Mouse (Mus musculus) kidney, postnatal 0 days (tissue): ENCODE data around the gene Bves. TPM values are rescaled to one million over a fixed set of nuclear protein-coding genes. Genes with fewer than 3 reads are reported as not detected.

ENCODE experiments used
- ATAC-seq: fragments of 200-750 bp; cut with Nextera tagmentation; replicated peaks from 2 replicates; pipeline ENCODE4 v1.8.0; 2017; ENCODE audit warnings: low read depth, moderate number of reproducible peaks, moderate TSS enrichment, moderate library complexity; ENCODE audit not compliant: low FRiP score
- DNase-seq: peaks from one replicate; pipeline ENCODE4 v3.0.0-alpha.2; 2016; ENCODE audit warnings: low spot score
- H3K27ac ChIP-seq: fragments of 300-500 bp; sonication (generic); 2 replicates; pipeline ENCODE4 v1.5.1; 2014; ENCODE audit warnings: mild to moderate bottlenecking
- H3K27me3 ChIP-seq: fragments of 300-500 bp; sonication (generic); 2 replicates; pipeline ENCODE4 v1.6.1; 2014; ENCODE audit warnings: low read length, mixed read lengths; ENCODE audit not compliant: insufficient read depth
- H3K36me3 ChIP-seq: fragments of 300-500 bp; sonication (generic); 2 replicates; pipeline ENCODE4 v1.6.1; 2014; ENCODE audit warnings: low read length, mixed read lengths; ENCODE audit not compliant: insufficient read depth
- H3K4me1 ChIP-seq: fragments of 300-500 bp; sonication (generic); replicated peaks from 2 replicates; pipeline ENCODE4 v1.6.1; 2014; ENCODE audit warnings: antibody characterized with exemption, low read length, mixed read lengths; ENCODE audit not compliant: insufficient read depth
- H3K4me2 ChIP-seq: fragments of 300-500 bp; sonication (generic); 2 replicates; pipeline ENCODE4 v1.6.1; 2014; ENCODE audit warnings: mild to moderate bottlenecking, low read length, moderate library complexity, mixed read lengths
- H3K4me3 ChIP-seq: fragments of 300-500 bp; sonication (generic); replicated peaks from 2 replicates; pipeline ENCODE4 v1.5.1; 2014; ENCODE audit warnings: low read depth, low read length
- H3K9ac ChIP-seq: fragments of 300-500 bp; sonication (generic); 2 replicates; pipeline ENCODE4 v1.6.1; 2014; ENCODE audit warnings: low read depth, low read length
- H3K9me3 ChIP-seq: fragments of 300-500 bp; sonication (generic); replicated peaks from 2 replicates; pipeline ENCODE4 v1.6.1; 2016; ENCODE audit warnings: low read length, inconsistent platforms, mixed read lengths
- CTCF ChIP-seq: IDR thresholded peaks from 2 replicates; pipeline ENCODE4 v1.5.1; 2016; ENCODE audit warnings: antibody characterized with exemption, low read depth, mild to moderate bottlenecking, moderate library complexity
- WGBS: fragments of 180-500 bp; shearing (Covaris S2); extraction: QIAGEN DNeasy Blood & Tissue Kit; methylation state at CpG from one replicate; pipeline ENCODE4 v1.1.7; 2014; 5-methylcytosine and 5-hydroxymethylcytosine counted together
- polyA plus RNA-seq: library from polyadenylated mRNA; unstranded; fragments of >200 nt; fragmentation: Nextera tagmentation; extraction: Ambion mirVana; gene quantifications from 2 replicates; pipeline ENCODE4 v1.2.1, GENCODE M21; 2015

Bves gene
- polyA plus RNA-seq, 1 experiment from 2014 or later, result 0.93 TPM

GRCm38 (mm10) chr10:45318922-45319321 lies 16.6 kb upstream of the Bves start:
- 81% methylated on average over 5 of the region's 5 CpGs for WGBS
- no peaks in the 10 kb centered on the region for H3K27me3 ChIP-seq
- DNase-seq (no peak), ATAC-seq (no peak)
- TF ChIP-seq CTCF, result no peak
- no peak overlapping the region for H3K4me3 ChIP-seq
- no peak overlapping the region for H3K9ac ChIP-seq
- no peak overlapping the region for H3K27ac ChIP-seq
- H3K4me2 ChIP-seq, result no peak overlapping the region
- no peaks in the 10 kb centered on the region for H3K9me3 ChIP-seq
- H3K4me1 ChIP-seq, result no peaks in the 10 kb centered on the region
- H3K36me3 ChIP-seq, result no peaks in the 10 kb centered on the region

DNA sequence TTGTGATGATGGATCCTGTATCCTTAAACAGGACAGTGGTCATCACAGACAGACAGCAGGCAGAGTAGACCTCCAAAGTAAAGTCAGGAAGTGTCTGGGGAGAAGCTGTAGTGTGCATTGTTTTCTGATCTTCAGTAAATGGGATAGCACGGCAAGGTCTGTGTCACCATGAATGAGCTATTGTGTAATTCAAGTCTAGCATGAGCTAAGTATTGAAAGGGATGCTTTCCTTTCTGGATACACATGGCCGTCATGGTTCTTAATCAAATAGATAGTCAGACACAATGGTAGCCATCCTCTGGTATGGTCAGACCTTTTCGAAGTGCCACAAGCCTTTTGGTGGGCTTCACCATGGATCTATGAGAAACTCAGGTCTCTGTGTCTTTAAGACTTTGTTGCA lies 15.3 kb upstream of the Bves start:
- Histone ChIP-seq H3K9ac (no peak overlapping the region), H3K4me2 (no peak overlapping the region), H3K9me3 (no peaks in the 10 kb centered on the region), H3K36me3 (no peaks in the 10 kb centered on the region), H3K4me3 (no peak overlapping the region), H3K27me3 (no peaks in the 10 kb centered on the region), H3K4me1 (no peaks in the 10 kb centered on the region), H3K27ac (no peak overlapping the region)
- TF ChIP-seq CTCF, result no peak
- DNase-seq (no peak), ATAC-seq (no peak)
- WGBS, result 87% methylated on average over 3 of the region's 3 CpGs

DNA sequence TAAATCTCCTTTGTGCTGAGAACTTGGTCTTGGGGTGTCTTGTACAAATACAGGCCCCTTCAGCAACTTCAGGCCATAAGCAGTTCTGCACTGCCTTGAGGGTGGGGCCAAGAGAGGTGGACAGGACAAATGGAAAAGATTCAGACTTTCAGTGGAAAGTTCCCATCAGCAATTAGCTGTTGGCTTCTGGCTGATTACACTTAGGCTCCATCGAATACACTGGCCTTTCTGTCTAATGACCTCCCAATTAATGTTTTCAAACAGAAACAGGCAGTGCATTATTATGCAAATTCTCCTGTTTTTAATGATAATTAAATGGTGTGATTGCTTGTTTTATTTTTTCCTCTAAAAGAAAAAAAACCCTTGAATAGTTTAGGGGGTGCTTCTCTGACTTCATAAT lies 11.4 kb upstream of the Bves start:
- no peak overlapping the region for H3K9ac ChIP-seq
- WGBS, result 40% methylated on average over 1 of the region's 1 CpGs
- DNase-seq (no peak), ATAC-seq (no peak)
- no peaks in the 10 kb centered on the region for H3K27me3 ChIP-seq
- no peaks in the 10 kb centered on the region for H3K4me1 ChIP-seq
- H3K27ac ChIP-seq, result no peak overlapping the region
- no peaks in the 10 kb centered on the region for H3K9me3 ChIP-seq
- H3K36me3 ChIP-seq, result no peaks in the 10 kb centered on the region
- no peak for TF ChIP-seq CTCF
- no peak overlapping the region for H3K4me2 ChIP-seq
- H3K4me3 ChIP-seq, result no peak overlapping the region

DNA sequence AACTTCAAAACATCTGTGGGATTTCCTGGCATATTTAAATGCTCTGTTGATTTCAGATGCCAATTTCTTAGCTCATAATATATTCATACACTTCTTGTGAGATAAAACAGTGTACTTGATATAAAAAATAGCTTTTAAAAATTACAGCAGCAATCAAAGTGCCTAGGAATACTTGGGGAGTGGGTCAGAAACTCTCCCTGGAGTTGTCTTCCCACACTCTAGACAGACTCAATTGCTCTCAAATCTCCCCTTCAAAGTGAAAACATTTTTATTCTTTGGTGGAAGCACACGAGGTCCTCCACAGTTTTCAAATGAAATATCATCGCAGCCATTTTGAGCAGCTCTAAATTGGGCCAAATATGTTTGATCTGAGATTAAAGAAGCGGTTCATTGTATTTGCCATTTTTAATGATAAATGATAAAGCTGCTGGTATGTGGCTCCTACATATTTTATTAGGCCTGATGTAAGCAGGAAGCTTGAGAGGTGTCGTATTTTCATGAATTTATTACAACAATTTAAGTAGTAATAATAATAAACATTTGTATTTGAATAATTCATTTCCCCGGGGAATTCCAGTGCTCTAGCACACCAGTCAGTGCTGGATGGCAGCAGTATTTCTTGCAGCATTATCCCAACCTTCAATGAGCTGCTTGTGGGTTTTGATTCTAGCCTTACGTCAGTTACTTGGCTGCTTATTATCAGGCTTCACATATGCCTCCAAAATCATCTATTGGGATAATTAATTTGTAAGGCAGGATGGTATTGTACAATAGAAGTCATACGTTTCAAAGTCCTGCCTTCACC lies 7.2 kb upstream of the Bves start:
- H3K4me3 ChIP-seq, result no peak overlapping the region
- ATAC-seq, result no peak
- no peak overlapping the region for H3K9ac ChIP-seq
- no peak overlapping the region for H3K27ac ChIP-seq
- WGBS, result 69% methylated on average over 7 of the region's 7 CpGs
- H3K9me3 ChIP-seq, result no peaks in the 10 kb centered on the region
- no peaks in the 10 kb centered on the region for H3K36me3 ChIP-seq
- no peak for DNase-seq
- no peaks in the 10 kb centered on the region for H3K4me1 ChIP-seq
- no peak overlapping the region for H3K4me2 ChIP-seq
- TF ChIP-seq CTCF, result no peak
- no peaks in the 10 kb centered on the region for H3K27me3 ChIP-seq

- no peak for DNase-seq
- H3K4me1 ChIP-seq, result no peaks in the 10 kb centered on the region
- H3K27ac ChIP-seq, result no peak overlapping the region
- no peaks in the 10 kb centered on the region for H3K9me3 ChIP-seq
- H3K9ac ChIP-seq, result no peak overlapping the region
- peak overlapping the region; percentile 95 for H3K4me2 ChIP-seq
- 24% methylated on average over 7 of the region's 7 CpGs for WGBS
- no peak for TF ChIP-seq CTCF
- peaks cover 15% of the 10 kb centered on the region for H3K27me3 ChIP-seq
- peak overlapping the region; percentile 67; the same call in 1 of the 2 replicates for H3K4me3 ChIP-seq
- H3K36me3 ChIP-seq, result no peaks in the 10 kb centered on the region
- ATAC-seq, result no peak
Measured at GRCm38 (mm10) chr10:45334925-45335324, 647 bp upstream of the Bves start.

DNA sequence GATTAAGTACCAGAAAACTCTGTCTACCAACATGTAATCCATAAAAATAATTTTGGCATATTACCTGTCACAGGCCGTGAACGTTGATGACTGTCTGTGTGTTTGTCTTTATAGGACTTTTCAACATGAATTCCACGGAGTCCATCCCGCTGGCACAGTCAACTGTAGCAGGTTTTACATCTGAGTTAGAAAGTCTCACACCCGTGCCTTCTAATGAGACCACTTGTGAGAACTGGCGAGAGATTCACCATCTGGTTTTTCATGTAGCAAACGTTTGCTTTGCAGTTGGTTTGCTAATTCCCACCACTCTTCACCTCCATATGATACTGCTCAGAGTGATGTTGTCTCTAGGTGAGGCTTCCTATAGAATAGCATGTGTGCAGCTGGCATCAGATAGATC lies 3.5 kb downstream of the Bves start:
- no peak for DNase-seq
- TF ChIP-seq CTCF, result no peak

More for the DNA sequence above, 3.5 kb downstream of the Bves start:
- Histone ChIP-seq H3K27ac (no peak overlapping the region), H3K9me3 (no peaks in the 10 kb centered on the region), H3K4me2 (no peak overlapping the region), H3K4me3 (no peak overlapping the region), H3K9ac (no peak overlapping the region), H3K36me3 (no peaks in the 10 kb centered on the region), H3K27me3 (peaks cover 15% of the 10 kb centered on the region), H3K4me1 (no peaks in the 10 kb centered on the region)
- ATAC-seq, result no peak
- WGBS, result 69% methylated on average over 7 of the region's 7 CpGs
